Mouse (Mus musculus) thymus, postnatal 0 days (tissue): ENCODE data around the gene Uap1. TPM values are rescaled to one million over a fixed set of nuclear protein-coding genes. Genes with fewer than 3 reads are reported as not detected.

Experiments
- DNase-seq: peaks from one replicate; pipeline ENCODE4 v3.0.0-alpha.2; 2015; ENCODE audit warnings: low spot score
- polyA plus RNA-seq: library from polyadenylated mRNA; unstranded; fragments of >200 nt; fragmentation: Nextera tagmentation; extraction: Ambion mirVana; gene quantifications from 2 replicates; pipeline ENCODE4 v1.2.1, GENCODE M21; 2015

Uap1 gene
- polyA plus RNA-seq, 1 experiment from 2014 or later: 48.9 TPM

GRCm38 (mm10) chr1:170167781-170168180 is 7.0 kb downstream of the Uap1 start:
- DNase-seq: no peak

GRCm38 (mm10) chr1:170164913-170165312 is 9.8 kb downstream of the Uap1 start:
- no peak for DNase-seq

GRCm38 (mm10) chr1:170164053-170164614 is 10.6 kb downstream of the Uap1 start:
- DNase-seq: no peak

GRCm38 (mm10) chr1:170163398-170163943 is 11.3 kb downstream of the Uap1 start:
- DNase-seq: no peak

GRCm38 (mm10) chr1:170161852-170162251 is 12.9 kb downstream of the Uap1 start:
- DNase-seq: no peak

- DNase-seq: no peak
Measured at GRCm38 (mm10) chr1:170160397-170160938, 14.3 kb downstream of the Uap1 start.

- DNase-seq: no peak
Measured at GRCm38 (mm10) chr1:170159707-170160106, 15.1 kb downstream of the Uap1 start.

- DNase-seq: no peak
Measured at GRCm38 (mm10) chr1:170155761-170156160, 19.0 kb downstream of the Uap1 start.

- no peak for DNase-seq
Measured at GRCm38 (mm10) chr1:170155298-170155697, 19.5 kb downstream of the Uap1 start.

- no peak for DNase-seq
Measured at GRCm38 (mm10) chr1:170153986-170154385, 20.8 kb downstream of the Uap1 start.

GRCm38 (mm10) chr1:170152552-170152951 is 22.2 kb downstream of the Uap1 start:
- no peak for DNase-seq

GRCm38 (mm10) chr1:170150870-170151269 is 23.9 kb downstream of the Uap1 start:
- DNase-seq: no peak

GRCm38 (mm10) chr1:170149756-170150155 is 25.0 kb downstream of the Uap1 start:
- DNase-seq: no peak

GRCm38 (mm10) chr1:170148536-170148935 is 26.2 kb downstream of the Uap1 start:
- no peak for DNase-seq

GRCm38 (mm10) chr1:170147651-170148448 is 26.9 kb downstream of the Uap1 start:
- DNase-seq: peak; percentile 6

- DNase-seq: no peak
Measured at GRCm38 (mm10) chr1:170145606-170146005, 29.2 kb downstream of the Uap1 start.

- no peak for DNase-seq
Measured at GRCm38 (mm10) chr1:170142256-170142871, 32.4 kb downstream of the Uap1 start.

GRCm38 (mm10) chr1:170141626-170142025 is 33.1 kb downstream of the Uap1 start:
- no peak for DNase-seq

- peak; percentile 75 for DNase-seq
Measured at GRCm38 (mm10) chr1:170136351-170137009, 38.3 kb downstream of the Uap1 start.

GRCm38 (mm10) chr1:170134264-170134663 is 40.5 kb downstream of the Uap1 start:
- DNase-seq: no peak

GRCm38 (mm10) chr1:170130962-170131361 is 43.8 kb downstream of the Uap1 start:
- no peak for DNase-seq
